Mouse (Mus musculus) bone marrow macrophage, adult 2 months (primary cell): ENCODE results near the gene Epb41l2.

ENCODE experiments used
- CTCF ChIP-seq: IDR thresholded peaks from 2 replicates; pipeline ENCODE4 v1.5.1; 2012; ENCODE audit warnings: low read depth, mild to moderate bottlenecking, low read length, moderate library complexity
- POLR2A ChIP-seq: IDR thresholded peaks from 2 replicates; pipeline ENCODE4 v1.6.1; 2012; ENCODE audit warnings: mild to moderate bottlenecking, low read depth, low read length, borderline replicate concordance

DNA sequence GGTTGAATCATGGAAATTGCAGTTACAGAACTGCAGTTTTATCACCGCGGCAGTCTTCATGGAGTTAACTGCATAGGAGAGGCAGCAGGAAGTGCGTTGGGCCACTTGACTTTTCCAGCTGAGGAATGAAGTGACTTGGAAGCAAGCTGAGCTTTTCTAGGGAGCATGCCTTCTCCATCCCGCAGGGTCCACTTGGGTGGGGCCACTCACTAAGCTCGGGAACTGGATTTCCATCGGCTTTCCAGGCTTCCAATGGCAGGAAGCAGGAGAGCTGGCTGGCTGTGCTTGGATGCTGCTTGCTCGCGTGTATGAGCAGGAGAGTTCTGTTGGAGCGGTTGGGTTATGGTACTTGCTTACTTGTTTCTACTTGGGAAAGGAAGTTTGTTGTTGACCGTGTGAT lies 72.8 kb downstream of the Epb41l2 start:
- no peak for TF ChIP-seq CTCF
- no peak for TF ChIP-seq POLR2A
